Mouse (Mus musculus) MEL (cell line): ENCODE measurements around the gene Zscan12. TPM values are rescaled to one million over a fixed set of nuclear protein-coding genes. Genes with fewer than 3 reads are reported as not detected.

Experiments
- DNase-seq: peaks from one replicate; pipeline ENCODE4 v3.0.0; 2011; ENCODE audit warnings: low read depth, low spot score
- H3K27ac ChIP-seq: 2 replicates; pipeline ENCODE4 v1.5.1; 2012; ENCODE audit warnings: low read depth, mild to moderate bottlenecking, control low read depth, low read length, moderate library complexity; ENCODE audit not compliant: control insufficient read depth
- H3K27me3 ChIP-seq, 2 experiments: fragments of 150-350 bp in 1 of 2; sonication (generic) in 1 of 2; 2 replicates each; pipeline ENCODE4 v1.6.1; 2012; ENCODE audit warnings: low read length in 2 of 2, mild to moderate bottlenecking in 2 of 2, improper control_type of control experiment in 1 of 2, moderate library complexity in 1 of 2; ENCODE audit not compliant: insufficient read depth in 2 of 2, control insufficient read depth in 1 of 2
- H3K36me3 ChIP-seq, 2 experiments: 2 replicates each; pipeline ENCODE4 v1.6.1; 2012 to 2014; ENCODE audit warnings: low read length in 2 of 2, improper control_type of control experiment in 1 of 2, inconsistent platforms in 1 of 2, mild to moderate bottlenecking in 1 of 2; ENCODE audit not compliant: insufficient read depth in 2 of 2, control insufficient read depth in 1 of 2
- H3K4me1 ChIP-seq, 2 experiments: fragments of 150-350 bp in 1 of 2; sonication (generic) in 1 of 2; 2 replicates each; pipeline ENCODE4 v1.6.1; 2012; ENCODE audit warnings: low read length in 2 of 2, improper control_type of control experiment in 1 of 2, mild to moderate bottlenecking in 1 of 2; ENCODE audit not compliant: insufficient read depth in 2 of 2, control insufficient read depth in 1 of 2
- H3K4me3 ChIP-seq, 2 experiments: fragments of 150-350 bp in 1 of 2; sonication (generic) in 1 of 2; 2 replicates each; pipeline ENCODE4 v1.5.1; 2012; ENCODE audit warnings: low read depth in 2 of 2, low read length in 2 of 2, mild to moderate bottlenecking in 2 of 2, moderate library complexity in 2 of 2, control low read depth in 1 of 2, improper control_type of control experiment in 1 of 2; ENCODE audit not compliant: control insufficient read depth in 1 of 2, insufficient read depth in 1 of 2
- H3K79me2 ChIP-seq: 2 replicates; pipeline ENCODE4 v1.6.1; 2012; ENCODE audit warnings: mild to moderate bottlenecking, low read length, moderate library complexity; ENCODE audit not compliant: control insufficient read depth, poor library complexity, insufficient read depth
- H3K9ac ChIP-seq: 2 replicates; pipeline ENCODE4 v1.6.1; 2012; ENCODE audit warnings: low read depth, mild to moderate bottlenecking, control low read depth, low read length, moderate library complexity; ENCODE audit not compliant: control insufficient read depth, poor library complexity, severe bottlenecking
- H3K9me3 ChIP-seq: fragments of 150-350 bp; sonication (generic); replicated peaks from 2 replicates; pipeline ENCODE4 v1.6.1; 2012; ENCODE audit warnings: mild to moderate bottlenecking, low read length, improper control_type of control experiment, moderate library complexity; ENCODE audit not compliant: insufficient read depth
- BHLHE40 ChIP-seq: IDR thresholded peaks from 2 replicates; pipeline ENCODE4 v1.6.1; 2012; ENCODE audit warnings: low read depth, mild to moderate bottlenecking, inconsistent platforms, low read length, improper control_type of control experiment, borderline replicate concordance
- CHD2 ChIP-seq: IDR thresholded peaks from 2 replicates; pipeline ENCODE4 v1.6.1; 2011; ENCODE audit warnings: low read length, improper control_type of control experiment
- E2F4 ChIP-seq: IDR thresholded peaks from 2 replicates; pipeline ENCODE4 v1.6.1; 2011; ENCODE audit warnings: low read depth, low read length, improper control_type of control experiment, borderline replicate concordance
- ELF1 ChIP-seq: IDR thresholded peaks from 2 replicates; pipeline ENCODE4 v1.6.1; 2014; ENCODE audit warnings: low read depth, mild to moderate bottlenecking, inconsistent platforms, low read length, improper control_type of control experiment, moderate library complexity
- EP300 ChIP-seq, 2 experiments: IDR thresholded peaks; 2 replicates each; pipeline ENCODE4 v1.6.1; 2011; ENCODE audit warnings: improper control_type of control experiment in 2 of 2, low read length in 2 of 2, low read depth in 1 of 2, mild to moderate bottlenecking in 1 of 2
- ETS1 ChIP-seq: IDR thresholded peaks from 2 replicates; pipeline ENCODE4 v1.6.1; 2012; ENCODE audit warnings: low read depth, mild to moderate bottlenecking, inconsistent platforms, low read length, improper control_type of control experiment, moderate library complexity
- GATA1 ChIP-seq: IDR thresholded peaks from 2 replicates; pipeline ENCODE4 v1.6.1; 2011; ENCODE audit warnings: low read depth, low read length, improper control_type of control experiment
- JUND ChIP-seq: IDR thresholded peaks from 2 replicates; pipeline ENCODE4 v1.6.1; 2011; ENCODE audit warnings: low read depth, mild to moderate bottlenecking, improper control_type of control experiment, low read length
- MAX ChIP-seq: IDR thresholded peaks from 2 replicates; pipeline ENCODE4 v1.6.1; 2011; ENCODE audit warnings: low read length, improper control_type of control experiment
- MAZ ChIP-seq: IDR thresholded peaks from 2 replicates; pipeline ENCODE4 v1.6.1; 2012; ENCODE audit warnings: low read depth, mild to moderate bottlenecking, inconsistent platforms, low read length, improper control_type of control experiment
- MEF2A ChIP-seq: IDR thresholded peaks from 2 replicates; pipeline ENCODE4 v1.6.1; 2014; ENCODE audit warnings: low read depth, mild to moderate bottlenecking, inconsistent platforms, low read length, improper control_type of control experiment; ENCODE audit not compliant: poor library complexity, insufficient replicate concordance, severe bottlenecking; ENCODE audit errors: extremely low read depth
- MXI1 ChIP-seq: IDR thresholded peaks from 2 replicates; pipeline ENCODE4 v1.6.1; 2011; ENCODE audit warnings: mild to moderate bottlenecking, low read depth, low read length, improper control_type of control experiment
- MYC ChIP-seq: IDR thresholded peaks from 2 replicates; pipeline ENCODE4 v1.6.1; 2011; ENCODE audit warnings: low read depth, mild to moderate bottlenecking, low read length, improper control_type of control experiment, moderate library complexity
- POLR2A ChIP-seq, 2 experiments: IDR thresholded peaks; 2 replicates each; pipeline ENCODE4 v1.6.1; 2011 to 2012; ENCODE audit warnings: low read length in 2 of 2, mild to moderate bottlenecking in 2 of 2, control low read depth in 1 of 2, improper control_type of control experiment in 1 of 2, low read depth in 1 of 2, moderate library complexity in 1 of 2; ENCODE audit not compliant: control insufficient read depth in 1 of 2, insufficient read depth in 1 of 2, poor library complexity in 1 of 2
- POLR2AphosphoS2 ChIP-seq: IDR thresholded peaks from 2 replicates; pipeline ENCODE4 v1.6.1; 2011; ENCODE audit warnings: low read length, improper control_type of control experiment
- SIN3A ChIP-seq: IDR thresholded peaks from 2 replicates; pipeline ENCODE4 v1.6.1; 2012; ENCODE audit warnings: low read length, improper control_type of control experiment, inconsistent platforms
- TCF12 ChIP-seq: IDR thresholded peaks from 2 replicates; pipeline ENCODE4 v1.6.1; 2014; ENCODE audit warnings: low read depth, mild to moderate bottlenecking, inconsistent platforms, low read length, improper control_type of control experiment, moderate library complexity
- USF1 ChIP-seq: IDR thresholded peaks from 2 replicates; pipeline ENCODE4 v1.6.1; 2014; ENCODE audit warnings: low read depth, mild to moderate bottlenecking, inconsistent platforms, low read length, improper control_type of control experiment, moderate library complexity
- ZMIZ1 ChIP-seq: IDR thresholded peaks from 2 replicates; pipeline ENCODE4 v1.6.1; 2012; ENCODE audit warnings: low read depth, mild to moderate bottlenecking, inconsistent platforms, low read length, improper control_type of control experiment, moderate library complexity
- polyA plus RNA-seq, 2 experiments: library from polyadenylated mRNA; stranded (reverse) in 1 of 2; unstranded in 1 of 2; fragments of >175 nt in 1 of 2; fragments of >200 nt in 1 of 2; gene quantifications; 2 replicates each; pipeline versions ENCODE4 v1.2.1 to v1.2.4; 2012; ENCODE audit warnings: low replicate concordance in 2 of 2, low read depth in 1 of 2; ENCODE audit not compliant: insufficient read length in 2 of 2, insufficient read depth in 1 of 2, missing spikeins in 1 of 2
- total RNA-seq: library from RNA; depleted of rRNA; stranded (reverse); fragments of 300-350 nt; gene quantifications from 2 replicates; pipeline ENCODE4 v1.2.3, GENCODE M21; 2012

The Zscan12 gene
- total and polyA plus RNA-seq, 3 experiments = 6.8 to 11.1 TPM; not detected in 1

DNA sequence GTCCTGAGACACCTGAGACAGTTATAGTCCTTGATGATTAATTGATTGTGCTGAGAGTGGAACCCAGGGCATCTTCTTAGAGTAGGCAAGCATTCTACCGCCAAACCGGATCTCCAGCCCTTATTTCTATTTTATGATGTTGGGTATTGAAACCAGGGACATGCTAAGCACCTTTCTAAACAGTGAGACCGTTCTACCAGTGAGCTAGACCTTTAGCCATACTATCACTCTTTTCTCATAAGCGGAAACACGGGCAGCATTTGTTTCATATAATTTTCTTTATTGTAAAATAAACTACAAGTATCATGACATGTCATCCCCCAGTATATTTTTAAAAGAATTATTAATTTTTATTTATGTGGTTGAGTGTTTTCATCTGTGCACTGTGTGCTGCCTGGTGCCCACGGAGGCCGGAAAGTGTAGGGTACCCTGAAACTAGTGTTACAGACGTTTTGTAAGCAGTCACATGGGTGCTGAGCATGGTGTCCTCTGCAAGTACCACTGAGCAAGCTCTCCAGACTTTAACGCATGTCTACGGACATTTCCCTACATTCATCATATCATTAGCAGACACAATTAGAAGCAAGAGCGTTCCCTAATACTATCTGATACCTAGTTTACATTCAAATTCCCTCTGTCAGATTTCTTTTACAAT lies 46.3 kb downstream of the Zscan12 start:
- no peak for DNase-seq
- H3K4me3 ChIP-seq = peak overlapping the region in 1 of 2 experiments; percentile 61; a peak in 1 of 4 replicates
- no peak overlapping the region for H3K27ac ChIP-seq
- H3K9me3 ChIP-seq = no peaks in the 10 kb centered on the region
- H3K4me1 ChIP-seq = peaks cover 0 to 8% of the 10 kb centered on the region in 2 experiments; a peak in 2 of 4 replicates
- no peak overlapping the region for H3K9ac ChIP-seq
- peaks cover 0 to under 1% of the 10 kb centered on the region in 2 experiments; a peak in 1 of 4 replicates for H3K36me3 ChIP-seq
- H3K27me3 ChIP-seq = peaks cover 0 to 3% of the 10 kb centered on the region in 2 experiments; a peak in 3 of 4 replicates
- TF ChIP-seq JUND = no peak
- no peak for TF ChIP-seq POLR2A (IDR thresholded peaks at IDR 0.05; ENCODE audit: control insufficient read depth in 1 of 2, insufficient read depth in 1 of 2, low read depth in 1 of 2, low read length in 2 of 2, poor library complexity in 1 of 2)
- no peak for TF ChIP-seq MXI1
- no peak for TF ChIP-seq MAZ
- TF ChIP-seq ZMIZ1 = no peak
- TF ChIP-seq POLR2AphosphoS2 = no peak
- H3K79me2 ChIP-seq = no peaks in the 10 kb centered on the region

- peak overlapping the region; percentile 34 for H3K9ac ChIP-seq
- H3K36me3 ChIP-seq = peaks cover 0 to 5% of the 10 kb centered on the region in 2 experiments; a peak in 2 of 4 replicates
- peak overlapping the region; percentile 43 to 78 for H3K4me3 ChIP-seq
These were observed 51.9 kb downstream of the Zscan12 start for GRCm38 (mm10) chr13:21414231-21415212.

GRCm38 (mm10) chr13:21415266-21415665 lies 52.6 kb downstream of the Zscan12 start:
- Histone ChIP-seq H3K4me3 (peak overlapping the region; percentile 43 to 78), H3K36me3 (peaks cover 0 to 5% of the 10 kb centered on the region in 2 experiments; a peak in 2 of 4 replicates), H3K4me1 (peaks cover 3 to 5% of the 10 kb centered on the region in 2 experiments; a peak in 3 of 4 replicates), H3K9ac (peak overlapping the region; percentile 34), H3K27me3 (peaks cover 0 to under 1% of the 10 kb centered on the region in 2 experiments; a peak in 1 of 4 replicates), H3K27ac (peak overlapping the region; percentile 34), H3K79me2 (no peaks in the 10 kb centered on the region), H3K9me3 (no peaks in the 10 kb centered on the region)
- TF ChIP-seq POLR2A (IDR thresholded peaks at IDR 0.05; ENCODE audit: control insufficient read depth in 1 of 2, insufficient read depth in 1 of 2, low read depth in 1 of 2, low read length in 2 of 2, poor library complexity in 1 of 2) (no peak), MAX (peak; percentile 91), MXI1 (peak; percentile 93), ETS1 (peak; percentile 93), BHLHE40 (peak; percentile 72), GATA1 (peak; percentile 80), EP300 (IDR thresholded peaks at IDR 0.05; ENCODE audit: low read depth in 1 of 2, low read length in 2 of 2) (peak in 1 of 2 experiments; percentile 16; a peak in 1 of 4 replicates), E2F4 (0 out of 2 replicates have a peak, but pooled peaks have one; percentile 9), ELF1 (no peak), TCF12 (peak; percentile 23; the same call in 1 of the 2 replicates), USF1 (peak; percentile 60; the same call in 1 of the 2 replicates), MYC (peak; percentile 97), CHD2 (no peak), SIN3A (peak; percentile 88)
- DNase-seq = peak; percentile 67

More at GRCm38 (mm10) chr13:21414231-21415212, 51.9 kb downstream of the Zscan12 start:
- Histone ChIP-seq H3K79me2 (no peaks in the 10 kb centered on the region), H3K27me3 (peaks cover 0 to 2% of the 10 kb centered on the region in 2 experiments; a peak in 2 of 4 replicates), H3K4me1 (peaks cover 3 to 5% of the 10 kb centered on the region in 2 experiments; a peak in 3 of 4 replicates), H3K27ac (peak overlapping the region; percentile 34), H3K9me3 (no peaks in the 10 kb centered on the region)
- peak; percentile 63 for DNase-seq
- peak in 1 of 2 experiments; percentile 39; a peak in 2 of 4 replicates for TF ChIP-seq EP300 (IDR thresholded peaks at IDR 0.05; ENCODE audit: low read depth in 1 of 2, low read length in 2 of 2)
- TF ChIP-seq MEF2A = no peak
- TF ChIP-seq GATA1 = peak; percentile 64
- TF ChIP-seq, all 39 proteins: peak for 2
